Mouse (Mus musculus) cerebellum, adult 2 months (tissue): Measurements from ENCODE around the gene Slc37a2.

ENCODE experiments used
- CTCF ChIP-seq: fragments of 200-500 bp; IDR thresholded peaks from 2 replicates; pipeline ENCODE4 v1.5.1; 2011; ENCODE audit warnings: low read depth, mild to moderate bottlenecking, control low read depth, low read length, moderate library complexity, borderline replicate concordance; ENCODE audit not compliant: insufficient read depth
- POLR2A ChIP-seq: fragments of 200-500 bp; IDR thresholded peaks from 2 replicates; pipeline ENCODE4 v1.6.1; 2011; ENCODE audit warnings: low read length, control low read depth, borderline replicate concordance; ENCODE audit not compliant: insufficient read depth

DNA sequence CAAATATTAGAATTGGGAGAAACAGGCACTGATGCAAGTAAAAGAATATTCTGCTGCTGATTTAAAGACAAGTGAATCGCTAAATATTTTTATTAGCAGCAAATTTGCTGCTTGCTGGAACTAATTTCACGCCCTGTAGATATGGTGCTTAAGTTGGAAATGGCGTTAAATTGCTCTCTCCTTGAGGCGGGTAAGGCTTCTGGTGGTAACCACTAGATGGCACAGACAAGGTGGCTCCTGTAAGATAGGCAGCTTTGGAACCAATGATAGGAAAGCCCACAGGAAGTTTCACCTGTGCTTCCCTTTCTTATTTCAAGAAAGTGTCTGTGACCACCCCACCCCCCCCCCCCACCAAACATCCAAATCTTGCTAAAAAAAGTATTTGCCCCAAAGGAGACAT is 58.5 kb downstream of the Slc37a2 start:
- TF ChIP-seq CTCF (no peak), POLR2A (no peak)
